Mouse (Mus musculus): ENCODE data around the gene Hps4.

- TF ChIP-seq EP300 (IDR thresholded peaks at IDR 0.05; ENCODE audit: low read depth) (no peak), CTCF (IDR thresholded peaks at IDR 0.05; ENCODE audit: low read depth) (no peak)
These were observed 42.1 kb upstream of the Hps4 start for GRCm38 (mm10) chr5:112300721-112301308.
